Mouse (Mus musculus) forebrain, embryonic 16.5 days (tissue): ENCODE data around the gene Ace3. TPM values are rescaled to one million over a fixed set of nuclear protein-coding genes. Genes with fewer than 3 reads are reported as not detected.

Experiments
- ATAC-seq: fragments of 200-750 bp; cut with Nextera tagmentation; 2 replicates; pipeline ENCODE4 v1.8.0; 2017; ENCODE audit warnings: mild to moderate bottlenecking, moderate library complexity
- H3K27ac ChIP-seq: fragments of 300-500 bp; sonication (generic); 2 replicates; pipeline ENCODE4 v1.5.1; 2014; ENCODE audit warnings: low read length, control low read depth
- H3K27me3 ChIP-seq: fragments of 300-500 bp; sonication (generic); replicated peaks from 2 replicates; pipeline ENCODE4 v1.6.1; 2014; ENCODE audit warnings: low read length; ENCODE audit not compliant: control insufficient read depth, insufficient read depth
- H3K36me3 ChIP-seq: fragments of 300-500 bp; sonication (generic); 2 replicates; pipeline ENCODE4 v1.6.1; 2014; ENCODE audit not compliant: control insufficient read depth, insufficient read depth
- H3K4me1 ChIP-seq: fragments of 300-500 bp; sonication (generic); replicated peaks from 2 replicates; pipeline ENCODE4 v1.6.1; 2014; ENCODE audit warnings: low read length; ENCODE audit not compliant: control insufficient read depth, insufficient read depth
- H3K4me2 ChIP-seq: fragments of 300-500 bp; sonication (generic); 2 replicates; pipeline ENCODE4 v1.6.1; 2014; ENCODE audit warnings: mild to moderate bottlenecking, low read length, control low read depth
- H3K4me3 ChIP-seq: fragments of 300-500 bp; sonication (generic); replicated peaks from 2 replicates; pipeline ENCODE4 v1.5.1; 2014; ENCODE audit warnings: mild to moderate bottlenecking, low read length, control low read depth
- H3K9ac ChIP-seq: fragments of 300-500 bp; sonication (generic); replicated peaks from 2 replicates; pipeline ENCODE4 v1.6.1; 2014; ENCODE audit warnings: low read depth, low read length, control low read depth
- H3K9me3 ChIP-seq: fragments of 300-500 bp; sonication (generic); 2 replicates; pipeline ENCODE4 v1.6.1; 2016; ENCODE audit warnings: low read length; ENCODE audit not compliant: control insufficient read depth
- WGBS: fragments of 180-500 bp; shearing (Covaris S2); extraction: QIAGEN DNeasy Blood & Tissue Kit; methylation state at CpG from one replicate; pipeline ENCODE4 v1.1.7; 2014; 5-methylcytosine and 5-hydroxymethylcytosine counted together
- polyA plus RNA-seq: library from polyadenylated mRNA; unstranded; fragments of >200 nt; fragmentation: Nextera tagmentation; extraction: Ambion mirVana; gene quantifications from 2 replicates; pipeline ENCODE4 v1.2.1, GENCODE M21; 2015

The Ace3 gene
- not detected in 2 replicates for polyA plus RNA-seq

- no peak for ATAC-seq
- H3K9ac ChIP-seq: no peak within 1 kb of the TSS
- no peak within 1 kb of the TSS for H3K27ac ChIP-seq
- WGBS: 98% methylated on average over 3 of the region's 3 CpGs
- no peak within 1 kb of the TSS for H3K4me3 ChIP-seq
- no peaks in the 10 kb centered on the region for H3K4me1 ChIP-seq
- H3K36me3 ChIP-seq: no peaks in the 10 kb centered on the region
- no peak within 1 kb of the TSS for H3K4me2 ChIP-seq
- H3K27me3 ChIP-seq: no peaks in the 10 kb centered on the region
- H3K9me3 ChIP-seq: no peaks in the 10 kb centered on the region
Measured at GRCm38 (mm10) chr11:105994375-105994774, at the start of gene Ace3. TSS of gene Ace3 (plus strand) at chr11:105994675.

DNA sequence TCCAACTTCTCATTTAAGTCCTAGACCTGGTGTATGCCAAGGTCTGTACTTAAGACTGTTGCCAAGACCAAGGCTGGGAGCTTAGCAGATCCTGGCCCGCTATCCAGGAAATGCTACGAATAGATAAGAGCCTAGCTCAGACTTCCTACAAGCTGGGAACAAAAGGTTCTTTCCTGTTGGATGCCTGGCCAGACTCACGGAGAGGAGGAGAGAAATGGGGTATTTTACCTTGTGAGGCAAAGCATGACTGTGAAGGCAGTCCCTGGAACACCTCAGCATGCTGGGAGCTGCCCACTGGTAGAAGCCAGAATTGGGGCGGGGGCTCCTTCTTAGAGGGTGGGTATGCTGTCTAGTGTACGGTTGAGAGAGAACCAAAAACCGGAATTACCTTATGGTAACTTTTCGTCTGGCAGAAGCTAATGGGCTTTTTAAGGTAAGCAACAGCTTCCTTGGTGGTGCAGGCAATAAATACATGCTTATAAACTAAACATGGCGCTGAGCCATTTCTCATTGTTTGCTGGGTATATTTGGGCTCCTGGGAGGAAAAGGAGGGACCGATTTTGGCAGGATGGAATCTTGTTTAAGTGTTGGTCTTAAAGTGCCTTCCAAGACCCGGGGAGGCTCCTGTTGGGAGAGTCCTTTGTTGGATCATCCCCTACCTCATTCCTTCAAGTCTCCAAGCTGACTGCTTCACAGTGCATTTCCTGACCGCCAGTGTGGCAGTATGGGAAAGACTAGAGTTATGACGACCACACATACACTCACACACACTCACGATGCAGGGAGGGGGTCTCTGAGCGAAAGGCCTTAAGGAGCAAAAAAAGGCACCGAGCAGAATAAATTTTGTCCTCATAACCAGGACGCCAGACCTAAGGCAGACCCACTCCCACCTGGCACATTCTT is 49.5 kb upstream of the Ace3 start:
- peak; percentile 1; the same call in 1 of the 2 replicates for ATAC-seq
- H3K27me3 ChIP-seq: no peaks in the 10 kb centered on the region; the same call in 1 of the 2 replicates
- H3K9me3 ChIP-seq: no peaks in the 10 kb centered on the region
- H3K4me2 ChIP-seq: peak overlapping the region; percentile 78
- H3K36me3 ChIP-seq: no peaks in the 10 kb centered on the region
- H3K4me1 ChIP-seq: peaks cover 20% of the 10 kb centered on the region
- H3K4me3 ChIP-seq: peak overlapping the region; percentile 61
- H3K9ac ChIP-seq: no peak overlapping the region; the same call in 1 of the 2 replicates
- 72% methylated on average over 16 of the region's 16 CpGs for WGBS
- no peak overlapping the region; the same call in 1 of the 2 replicates for H3K27ac ChIP-seq

DNA sequence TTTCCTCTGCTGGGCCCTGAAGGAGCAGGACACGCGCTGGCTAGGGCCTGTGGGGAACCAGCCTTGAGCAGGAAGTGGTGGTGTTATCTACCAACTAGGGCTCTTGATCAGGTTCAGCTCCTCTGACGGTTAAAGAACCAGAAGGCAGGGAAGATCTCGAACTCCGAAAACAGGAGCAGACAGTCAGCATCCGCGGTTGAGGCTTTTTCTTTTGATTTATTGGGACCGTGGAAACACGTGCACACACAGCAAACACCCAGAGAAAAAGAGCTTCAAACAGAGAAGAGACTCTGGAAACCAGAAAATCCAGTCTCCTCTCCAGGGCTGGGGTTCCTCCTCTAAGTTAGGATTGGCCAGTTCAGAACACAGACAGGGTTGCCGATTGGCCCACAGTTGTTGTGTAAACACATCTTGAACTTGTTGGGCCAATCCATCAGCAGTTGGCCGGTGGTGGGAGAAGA is 47.8 kb upstream of the Ace3 start:
- H3K27me3 ChIP-seq: no peaks in the 10 kb centered on the region; the same call in 1 of the 2 replicates
- H3K4me1 ChIP-seq: peaks cover 20% of the 10 kb centered on the region
- H3K9ac ChIP-seq: no peak overlapping the region
- no peak for ATAC-seq
- H3K36me3 ChIP-seq: no peaks in the 10 kb centered on the region
- H3K27ac ChIP-seq: no peak overlapping the region
- H3K9me3 ChIP-seq: no peaks in the 10 kb centered on the region
- WGBS: 59% methylated on average over 11 of the region's 11 CpGs
- H3K4me2 ChIP-seq: no peak overlapping the region
- no peak overlapping the region for H3K4me3 ChIP-seq

DNA sequence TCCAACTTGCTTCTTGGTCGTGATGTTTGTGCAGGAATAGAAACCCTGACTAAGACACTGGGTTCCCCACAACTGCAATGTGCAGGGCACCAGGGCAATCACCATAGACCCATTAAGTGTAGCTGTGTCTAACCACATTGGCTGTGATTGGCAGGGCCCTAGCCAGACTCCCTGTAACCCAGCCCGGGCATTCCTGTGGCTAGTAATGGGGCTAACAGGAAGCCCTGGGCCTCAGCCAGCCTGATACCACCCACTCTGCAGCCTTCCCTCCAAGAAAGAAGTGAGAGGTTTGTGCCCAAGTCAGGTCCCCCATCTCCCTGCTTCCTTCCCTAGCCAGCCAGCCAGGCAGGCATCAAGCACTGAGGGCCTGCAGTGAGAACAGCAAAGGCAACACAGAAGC is 46.2 kb upstream of the Ace3 start:
- Histone ChIP-seq H3K4me2 (no peak overlapping the region), H3K4me3 (no peak overlapping the region), H3K27ac (no peak overlapping the region), H3K36me3 (no peaks in the 10 kb centered on the region), H3K9ac (no peak overlapping the region), H3K9me3 (no peaks in the 10 kb centered on the region), H3K27me3 (no peaks in the 10 kb centered on the region), H3K4me1 (peaks cover 17% of the 10 kb centered on the region)
- 66% methylated on average over 2 of the region's 2 CpGs for WGBS
- ATAC-seq: no peak

DNA sequence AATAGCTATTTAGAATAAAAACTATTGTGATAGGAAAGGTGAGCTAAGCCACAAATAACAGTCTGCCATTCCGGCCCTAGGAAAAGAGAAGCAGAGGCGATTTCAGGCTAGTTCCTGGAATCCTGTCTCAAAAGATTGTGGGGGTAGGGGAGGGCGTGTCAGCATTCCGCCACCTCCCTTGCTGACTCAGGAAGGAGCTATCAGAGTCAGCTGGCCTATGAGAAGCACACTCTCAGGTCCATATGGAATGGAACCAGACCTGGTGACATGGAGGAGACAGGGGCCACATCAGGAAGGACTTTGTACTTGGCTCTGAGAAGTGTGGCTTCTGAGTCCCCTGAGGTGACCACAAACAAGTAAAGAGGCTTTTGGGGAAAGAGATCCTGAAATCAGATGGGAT is 44.0 kb upstream of the Ace3 start:
- H3K36me3 ChIP-seq: no peaks in the 10 kb centered on the region
- H3K27me3 ChIP-seq: no peaks in the 10 kb centered on the region
- H3K9ac ChIP-seq: no peak overlapping the region
- H3K9me3 ChIP-seq: no peaks in the 10 kb centered on the region
- WGBS: 79% methylated on average over 4 of the region's 4 CpGs
- H3K4me3 ChIP-seq: no peak overlapping the region
- H3K4me1 ChIP-seq: no peaks in the 10 kb centered on the region
- H3K4me2 ChIP-seq: no peak overlapping the region
- no peak overlapping the region for H3K27ac ChIP-seq
- no peak for ATAC-seq

GRCm38 (mm10) chr11:105951601-105952044 is 42.9 kb upstream of the Ace3 start:
- H3K36me3 ChIP-seq: no peaks in the 10 kb centered on the region
- H3K9ac ChIP-seq: no peak overlapping the region
- H3K27ac ChIP-seq: no peak overlapping the region
- no peaks in the 10 kb centered on the region for H3K9me3 ChIP-seq
- no peaks in the 10 kb centered on the region for H3K4me1 ChIP-seq
- WGBS: 58% methylated on average over 3 of the region's 3 CpGs
- ATAC-seq: no peak
- H3K4me3 ChIP-seq: no peak overlapping the region
- no peaks in the 10 kb centered on the region for H3K27me3 ChIP-seq
- H3K4me2 ChIP-seq: no peak overlapping the region

GRCm38 (mm10) chr11:105952111-105952510 is 42.4 kb upstream of the Ace3 start:
- Histone ChIP-seq H3K27ac (no peak overlapping the region), H3K4me2 (no peak overlapping the region), H3K4me3 (no peak overlapping the region), H3K36me3 (no peaks in the 10 kb centered on the region), H3K9me3 (no peaks in the 10 kb centered on the region), H3K4me1 (no peaks in the 10 kb centered on the region), H3K9ac (no peak overlapping the region), H3K27me3 (no peaks in the 10 kb centered on the region)
- 87% methylated on average over 9 of the region's 9 CpGs for WGBS
- no peak for ATAC-seq

DNA sequence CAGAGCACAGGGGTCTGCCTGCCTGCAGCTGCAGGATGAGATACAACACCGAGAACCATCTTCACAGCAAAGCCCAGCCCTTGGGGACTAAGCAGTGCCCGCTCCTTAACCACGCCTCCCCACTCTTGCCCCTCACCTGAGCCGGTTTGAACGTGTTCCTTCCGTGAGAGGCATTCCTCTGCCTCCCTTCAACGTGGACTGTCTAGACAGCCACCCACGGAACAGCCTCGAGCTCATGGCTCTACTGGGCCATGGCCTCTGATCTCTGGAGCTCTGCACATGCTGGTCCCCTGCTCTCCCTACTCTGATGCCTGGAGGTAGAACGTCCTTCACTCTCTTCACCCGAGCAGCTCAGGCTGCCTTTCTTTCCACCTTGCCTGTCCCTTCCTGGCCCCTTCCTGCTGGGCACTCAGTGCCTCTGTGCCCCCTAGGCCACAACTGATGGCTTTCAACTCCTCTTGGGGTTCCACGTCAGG is 41.5 kb upstream of the Ace3 start, which contains the start of gene Cyb561:
Cyb561 (minus strand) TSS at position 426 of the 476 bp plus-strand sequence.
- H3K36me3 ChIP-seq: no peaks in the 10 kb centered on the region
- H3K4me2 ChIP-seq: no peak within 1 kb of the TSS
- H3K4me1 ChIP-seq: no peaks in the 10 kb centered on the region
- no peak for ATAC-seq
- WGBS: 79% methylated on average over 10 of the region's 12 CpGs
- H3K9ac ChIP-seq: no peak within 1 kb of the TSS
- no peaks in the 10 kb centered on the region for H3K27me3 ChIP-seq
- H3K27ac ChIP-seq: no peak within 1 kb of the TSS
- H3K4me3 ChIP-seq: no peak within 1 kb of the TSS
- no peaks in the 10 kb centered on the region for H3K9me3 ChIP-seq

DNA sequence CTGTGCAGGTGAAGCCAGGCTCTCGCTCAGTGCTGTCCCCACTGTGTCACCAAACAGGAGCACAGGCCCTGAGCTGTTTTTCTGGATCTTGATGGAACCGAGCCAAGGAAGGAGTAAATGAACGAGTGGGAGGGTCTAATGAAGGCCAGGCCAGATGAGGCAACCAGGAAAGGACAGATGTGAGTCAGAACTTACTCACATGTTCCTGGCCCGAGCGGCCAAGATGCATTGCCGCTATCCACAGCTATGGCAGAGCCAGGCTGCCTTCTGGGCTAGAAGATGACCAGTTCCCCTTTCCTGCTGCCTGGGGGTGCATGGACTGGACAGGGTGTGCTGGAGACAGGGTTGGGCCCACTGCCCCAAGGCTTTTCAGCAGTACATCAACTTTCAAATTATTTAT is 41.1 kb upstream of the Ace3 start:
- Histone ChIP-seq H3K36me3 (no peaks in the 10 kb centered on the region), H3K9ac (no peak overlapping the region), H3K27ac (no peak overlapping the region), H3K9me3 (no peaks in the 10 kb centered on the region), H3K4me1 (no peaks in the 10 kb centered on the region), H3K4me2 (no peak overlapping the region), H3K4me3 (no peak overlapping the region), H3K27me3 (no peaks in the 10 kb centered on the region)
- WGBS: 71% methylated on average over 6 of the region's 6 CpGs
- no peak for ATAC-seq
